Mouse (Mus musculus): ENCODE data around the gene Ier2.

DNA sequence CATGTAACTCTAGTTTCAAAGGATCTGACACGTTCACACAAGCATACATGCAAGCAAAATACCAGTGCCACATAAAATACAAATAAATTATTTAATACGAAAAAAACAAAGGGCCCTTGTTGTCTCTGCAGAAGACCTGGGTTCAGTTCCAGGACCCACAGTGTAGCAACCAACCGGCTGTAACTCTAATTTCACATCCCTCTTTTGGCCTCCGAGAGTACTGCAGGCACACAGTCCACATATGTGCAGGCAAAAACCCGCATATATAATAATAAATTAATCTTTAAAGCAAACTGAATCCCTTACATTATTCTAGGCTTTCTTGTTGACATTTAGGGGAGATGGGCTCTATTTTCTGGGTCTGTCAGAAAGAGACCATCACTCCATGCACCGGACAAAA lies 15.9 kb downstream of the Ier2 start:
- TF ChIP-seq POLR2A (IDR thresholded peaks at IDR 0.05; ENCODE audit: borderline replicate concordance, insufficient read depth, low read length) (no peak), CTCF (IDR thresholded peaks at IDR 0.05; ENCODE audit: borderline replicate concordance, insufficient read depth, low read depth, low read length) (no peak)

All from cerebellum, adult 2 months (tissue).